Mouse (Mus musculus) E14TG2a.4 (cell line): Measurements from ENCODE around the gene Ccdc70.

Source experiments
- CTCF ChIP-seq: conservative IDR thresholded peaks from 2 replicates; pipeline ENCODE4 v1.5.1; 2014; ENCODE audit warnings: low read length
- NANOG ChIP-seq: IDR thresholded peaks from 2 replicates; pipeline ENCODE4 v1.6.1; 2014; ENCODE audit warnings: borderline replicate concordance, low read length, mixed read lengths
- POU5F1 ChIP-seq: IDR thresholded peaks from 2 replicates; pipeline ENCODE4 v1.6.1; 2014; ENCODE audit warnings: low read length, borderline replicate concordance

- TF ChIP-seq CTCF, result no peak
- TF ChIP-seq NANOG, result no peak
- no peak for TF ChIP-seq POU5F1
Observed at GRCm38 (mm10) chr8:21969475-21969874, at the start of gene Ccdc70.
